Comparison of ENCODE assay signal across 9 mouse cellular contexts in genomic region chr4:137443625-137444024, GRCm38 (mm10). TPM values are rescaled to one million over a fixed set of nuclear protein-coding genes. Genes with fewer than 3 reads are reported as not detected.
DNase-seq lines count a peak whose midpoint lies in the region; ATAC-seq and TF ChIP-seq lines count a peak whose summit lies in the region.
"Had no signal": no experiment of that assay in that cellular context is flagged by ENCODE, and none has a peak within 500 bp of the region (broad histone marks: within the 10 kb centered on the region; RNA-seq: fewer than 3 reads in every experiment).

No protein-coding gene starts in this region.

- 28% methylated on average over 5 of the region's 5 CpGs for WGBS in heart, embryonic 11.5 days (ENCODE audit: insufficient replicate concordance)
- WGBS in liver, embryonic 15.5 days (ENCODE audit: insufficient replicate concordance): 28% methylated on average over 5 of the region's 5 CpGs

- H3K4me3 ChIP-seq in C2C12 (ENCODE audit: insufficient read depth, poor library complexity, severe bottlenecking): no peak overlapping the region
- no peak overlapping the region for H3K4me3 ChIP-seq in heart, embryonic 11.5 days (ENCODE audit: low read depth, low read length)
- H3K4me3 ChIP-seq in liver, embryonic 15.5 days (replicated peaks): no peak overlapping the region

- H3K4me1 ChIP-seq in heart, embryonic 11.5 days (ENCODE audit: control insufficient read depth, insufficient read depth, low read length): peaks cover 10% of the 10 kb centered on the region
- peaks cover 48% of the 10 kb centered on the region for H3K4me1 ChIP-seq in liver, embryonic 15.5 days (replicated peaks)

- TF ChIP-seq CTCF in C2C12 (IDR thresholded peaks at IDR 0.05; ENCODE audit: control insufficient read depth, insufficient read depth, insufficient read length): peak; percentile 16

- no peak overlapping the region for H3K27ac ChIP-seq in heart, embryonic 11.5 days (ENCODE audit: low read depth, low read length)
- no peak overlapping the region for H3K27ac ChIP-seq in liver, embryonic 15.5 days (replicated peaks)

- no peaks in the 10 kb centered on the region for H3K9me3 ChIP-seq in heart, embryonic 11.5 days (replicated peaks; ENCODE audit: control insufficient read depth, low read length)
- no peaks in the 10 kb centered on the region for H3K9me3 ChIP-seq in liver, embryonic 15.5 days (replicated peaks)

- no peaks in the 10 kb centered on the region for H3K79me3 ChIP-seq in C2C12 (ENCODE audit: low read depth)

- no peak overlapping the region for H3K9ac ChIP-seq in heart, embryonic 11.5 days (ENCODE audit: low read depth, low read length)
- no peak overlapping the region for H3K9ac ChIP-seq in liver, embryonic 15.5 days

- ATAC-seq in heart, embryonic 11.5 days (replicated peaks; ENCODE audit: insufficient number of reproducible peaks, low FRiP score, low TSS enrichment): no peak
- no peak for ATAC-seq in liver, embryonic 15.5 days (ENCODE audit: insufficient read depth)

- H3K79me2 ChIP-seq in C2C12 (ENCODE audit: control insufficient read depth, insufficient read depth): no peaks in the 10 kb centered on the region

- DNase-seq in adipocyte (ENCODE audit: low spot score): peak; percentile 81
- peak; percentile 67 to 83 for DNase-seq in cerebellum, postnatal 4 days (ENCODE audit: low spot score in 2 of 2)
- peak; percentile 66 to 90 for DNase-seq in kidney, postnatal 36 days
- DNase-seq in retina, embryonic 14.5 days (ENCODE audit: low spot score): peak; percentile 90
- DNase-seq in urinary bladder, postnatal 36 days (ENCODE audit: low spot score in 2 of 2): peak; percentile 64 to 74

- H3K36me3 ChIP-seq in C2C12 (ENCODE audit: control insufficient read depth, insufficient read depth): no peaks in the 10 kb centered on the region
- no peaks in the 10 kb centered on the region for H3K36me3 ChIP-seq in heart, embryonic 11.5 days (ENCODE audit: control insufficient read depth, insufficient read depth, low read length)
- no peaks in the 10 kb centered on the region for H3K36me3 ChIP-seq in liver, embryonic 15.5 days (replicated peaks)

- H3K4me2 ChIP-seq in heart, embryonic 11.5 days: peak overlapping the region; percentile 17; the same call in 1 of the 2 replicates
- peak overlapping the region; percentile 13 for H3K4me2 ChIP-seq in liver, embryonic 15.5 days

- no peak overlapping the region for H3ac ChIP-seq in C2C12 (ENCODE audit: control insufficient read depth, insufficient read length, low read depth)

- no peaks in the 10 kb centered on the region for H3K27me3 ChIP-seq in C2C12 (ENCODE audit: control insufficient read depth, insufficient read depth, insufficient read length)
- H3K27me3 ChIP-seq in heart, embryonic 11.5 days (ENCODE audit: control insufficient read depth, insufficient read depth, low read length): no peaks in the 10 kb centered on the region
- no peaks in the 10 kb centered on the region for H3K27me3 ChIP-seq in liver, embryonic 15.5 days

TF ChIP-seq in C2C12, 6 proteins besides CTCF, POLR2A, EP300 and RAD21:
- TF ChIP-seq MYOG (IDR thresholded peaks at IDR 0.05; ENCODE audit: control insufficient read depth, extremely low read depth, insufficient read length) (no peak), MAX (IDR thresholded peaks at IDR 0.05) (no peak), CEBPB (IDR thresholded peaks at IDR 0.05; ENCODE audit: low read depth) (no peak)

RNA-seq across cellular contexts. Expression of gene 1700013G24Rik, which starts 9.5 kb away (rescaled TPM):
- 0.06 TPM for polyA plus RNA-seq in C2C12 (2012; fragmentation: generic; extraction: Trizol)
- polyA plus RNA-seq in heart, embryonic 11.5 days (2014; fragmentation: Nextera tagmentation; extraction: Ambion mirVana): not detected in 2 replicates
- not detected in 2 replicates for polyA plus RNA-seq in liver, embryonic 15.5 days (2015; fragmentation: Nextera tagmentation; extraction: Ambion mirVana)
- polyA plus RNA-seq: heart, embryonic 16.5 days had no signal

RNA-seq across cellular contexts. Expression of gene Cela3b, which starts 13.3 kb away (rescaled TPM):
- not detected for polyA plus RNA-seq in C2C12 (2012; fragmentation: generic; extraction: Trizol)
- polyA plus RNA-seq in heart, embryonic 11.5 days (2014; fragmentation: Nextera tagmentation; extraction: Ambion mirVana): not detected in 2 replicates
- 0.18 and 1.0 TPM in 2 replicates for polyA plus RNA-seq in liver, embryonic 15.5 days (2015; fragmentation: Nextera tagmentation; extraction: Ambion mirVana)

RNA-seq across cellular contexts. Expression of gene Hspg2, which starts 24.9 kb away (rescaled TPM):
- polyA plus RNA-seq in C2C12 (2012; fragmentation: generic; extraction: Trizol): 108 TPM
- 55.5 and 56.4 TPM in 2 replicates for polyA plus RNA-seq in heart, embryonic 11.5 days (2014; fragmentation: Nextera tagmentation; extraction: Ambion mirVana)
- polyA plus RNA-seq in liver, embryonic 15.5 days (2015; fragmentation: Nextera tagmentation; extraction: Ambion mirVana): 3.9 and 5.1 TPM in 2 replicates

RNA-seq across cellular contexts. Expression of gene Cela3a, which starts 34.0 kb away (rescaled TPM):
- polyA plus RNA-seq in C2C12 (2012; fragmentation: generic; extraction: Trizol): not detected
- polyA plus RNA-seq in heart, embryonic 11.5 days (2014; fragmentation: Nextera tagmentation; extraction: Ambion mirVana): not detected in 2 replicates
- polyA plus RNA-seq in liver, embryonic 15.5 days (2015; fragmentation: Nextera tagmentation; extraction: Ambion mirVana): not detected in 2 replicates
- polyA plus RNA-seq: heart, embryonic 16.5 days had no signal
